Mouse (Mus musculus) fat pad, adult 2 months (tissue): ENCODE data around the gene Ccna1.

Experiments
- DNase-seq: peaks from one replicate; pipeline ENCODE4 v3.0.0-alpha.2; 2011; ENCODE audit warnings: low read depth, low spot score; ENCODE audit errors: extremely low read depth

Ccna1 gene

DNA sequence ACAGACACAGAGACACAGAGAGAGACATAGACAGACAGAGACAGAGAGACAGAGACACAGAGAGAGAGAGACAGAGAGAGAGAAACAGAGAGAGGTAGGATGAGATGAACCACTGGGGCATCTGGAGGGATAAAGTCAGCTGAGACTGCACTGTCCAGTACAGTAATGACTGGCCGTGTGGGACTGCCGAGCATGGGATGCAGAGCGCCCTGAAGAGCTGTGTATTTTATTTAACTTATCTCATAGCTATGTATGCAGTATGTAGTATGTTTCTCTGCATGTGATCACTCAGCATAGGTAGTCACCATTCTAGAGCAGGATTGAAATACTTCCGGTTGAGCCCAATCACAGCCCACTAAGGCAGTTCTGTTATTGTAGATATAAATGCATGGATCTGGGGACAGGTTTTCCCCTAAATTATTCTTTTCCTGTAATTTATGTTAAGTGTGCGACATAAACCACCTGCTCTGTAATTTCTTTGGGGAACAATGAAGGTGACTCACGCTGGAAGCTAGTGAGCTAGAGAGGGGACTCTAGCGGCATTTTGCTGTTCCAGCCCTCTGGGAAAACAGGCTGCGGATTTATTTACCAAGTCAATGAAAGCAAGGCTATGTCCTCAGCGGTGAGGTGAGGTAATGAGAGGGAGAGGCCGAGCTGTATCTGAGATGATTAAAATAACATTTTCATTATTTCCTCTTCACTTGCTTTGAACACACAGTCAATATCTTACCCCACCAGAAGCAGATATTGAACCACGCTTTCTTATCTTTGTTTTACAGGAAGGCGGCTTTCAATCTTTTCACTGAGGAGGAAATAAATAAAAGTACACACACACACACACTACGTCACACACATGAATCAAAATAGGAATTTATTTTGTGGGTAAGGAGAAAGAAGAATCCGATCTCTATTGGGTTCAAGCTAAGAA, 10.7 kb upstream of the Ccna1 start:
- no peak for DNase-seq

- DNase-seq: no peak
Observed at GRCm38 (mm10) chr3:55064396-55064795, 9.1 kb upstream of the Ccna1 start.

- DNase-seq: no peak
Observed at GRCm38 (mm10) chr3:55062653-55063052, 7.4 kb upstream of the Ccna1 start.

GRCm38 (mm10) chr3:55056376-55056775, 1.1 kb upstream of the Ccna1 start:
- DNase-seq: peak; percentile 16

- DNase-seq: no peak
Observed at GRCm38 (mm10) chr3:55055747-55056120, 433 bp upstream of the Ccna1 start.

DNA sequence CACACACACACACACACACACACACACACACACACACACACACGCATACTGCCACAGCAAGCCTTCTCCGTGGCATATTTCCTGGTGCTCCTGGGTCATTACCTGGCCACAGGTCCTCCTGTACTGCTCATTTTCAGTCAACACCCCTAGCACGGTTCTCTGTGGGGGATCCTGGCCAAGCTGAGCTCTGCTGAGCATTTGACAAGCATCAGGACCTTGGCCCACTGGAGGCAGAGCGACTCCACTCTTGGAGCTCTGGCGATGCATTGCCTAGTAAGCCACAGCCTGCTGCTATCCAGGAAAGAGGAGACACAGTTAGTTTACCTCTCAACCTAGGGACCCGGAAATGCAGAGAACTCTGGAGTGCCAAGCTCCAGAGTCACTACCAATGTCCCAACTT, 1.1 kb downstream of the Ccna1 start:
- DNase-seq: no peak

GRCm38 (mm10) chr3:55044601-55045370, 10.5 kb downstream of the Ccna1 start:
- no peak for DNase-seq

GRCm38 (mm10) chr3:55037608-55038007, 17.7 kb downstream of the Ccna1 start:
- no peak for DNase-seq

DNA sequence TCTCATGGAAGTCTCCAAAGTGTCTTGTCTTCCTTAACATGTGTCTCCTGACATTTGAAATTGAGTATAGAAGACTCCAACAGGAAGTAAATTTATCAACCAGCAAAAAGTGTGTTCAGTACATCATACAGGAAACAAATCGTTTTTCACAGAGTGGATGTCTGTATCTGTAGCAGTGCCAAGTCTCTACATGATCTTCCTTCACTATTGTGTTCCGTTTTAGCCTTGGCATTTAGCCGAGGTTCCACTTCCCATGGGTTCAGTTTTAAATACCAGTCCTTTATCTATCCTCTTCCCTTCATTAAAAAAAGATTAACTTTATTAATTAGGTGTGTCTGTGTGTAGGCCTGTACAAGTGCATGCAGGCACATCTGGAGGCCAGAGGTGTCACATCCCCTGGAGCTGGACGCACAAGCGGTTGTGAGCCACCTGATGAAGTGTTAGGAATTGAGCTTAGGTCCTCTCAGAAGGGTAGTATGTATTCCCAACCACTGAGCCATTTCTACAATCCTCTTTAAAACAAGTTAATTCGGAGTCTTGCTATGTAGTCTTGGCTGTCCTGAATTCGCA, 27.9 kb downstream of the Ccna1 start:
- no peak for DNase-seq

DNA sequence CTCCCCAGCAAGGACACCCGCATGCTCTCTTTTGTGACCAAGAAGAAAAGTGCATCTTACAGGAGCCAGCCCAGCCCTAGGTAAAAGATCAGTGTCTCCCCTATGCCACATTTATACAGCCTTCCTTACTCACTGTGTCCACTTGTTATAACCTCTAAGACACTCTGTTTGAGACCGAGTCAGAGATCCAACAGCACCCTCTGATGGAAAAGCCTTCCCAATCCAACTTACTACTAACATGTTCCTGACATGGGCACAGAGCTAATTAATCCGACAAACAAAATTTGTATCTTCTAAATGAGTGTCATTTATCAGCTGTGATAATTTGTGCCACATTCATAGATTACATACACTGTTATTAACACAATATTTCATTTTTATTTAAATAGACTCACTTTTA, 29.8 kb downstream of the Ccna1 start:
- no peak for DNase-seq

GRCm38 (mm10) chr3:55023347-55023746, 32.0 kb downstream of the Ccna1 start:
- DNase-seq: no peak

DNA sequence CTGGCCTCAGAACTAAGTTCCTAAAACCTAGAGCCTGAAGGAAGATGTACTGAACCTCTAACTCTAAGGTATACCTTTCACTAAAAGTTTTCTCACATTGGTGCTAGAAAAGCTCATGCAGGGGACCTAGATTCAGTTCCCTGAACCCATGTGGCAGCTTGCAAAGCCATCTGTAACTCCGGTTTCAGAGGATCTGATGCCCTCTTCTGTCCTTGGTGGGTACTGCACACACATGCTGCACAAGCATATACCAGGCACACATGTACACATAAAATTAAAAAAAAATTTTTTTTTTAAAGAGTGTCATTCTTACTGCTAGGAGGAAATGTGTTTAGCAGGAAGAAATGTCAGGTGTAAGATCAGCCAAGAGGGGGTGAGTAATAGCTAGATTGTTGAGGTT, 33.1 kb downstream of the Ccna1 start:
- DNase-seq: no peak

- DNase-seq: no peak
Observed at GRCm38 (mm10) chr3:55012536-55012935, 42.8 kb downstream of the Ccna1 start.

DNA sequence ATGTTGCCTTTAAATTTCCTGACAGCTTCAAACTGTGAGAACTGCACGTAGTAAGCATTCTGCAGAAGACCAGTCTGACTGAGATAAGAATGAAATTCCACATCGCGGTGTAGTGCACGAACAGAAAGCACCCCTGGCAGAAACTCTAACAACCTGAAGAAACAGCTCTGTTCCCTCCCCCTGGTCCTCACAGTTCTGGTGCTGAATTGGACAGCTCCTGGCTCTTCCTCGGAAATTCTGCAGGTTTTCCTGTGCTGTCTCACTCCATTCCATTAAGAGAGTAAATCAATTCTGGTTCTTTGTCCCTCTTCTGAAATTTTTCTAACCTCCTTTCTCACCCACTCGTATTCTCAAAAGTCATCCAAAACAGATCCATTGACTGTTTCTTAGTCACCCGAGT, 43.6 kb downstream of the Ccna1 start:
- DNase-seq: no peak

DNA sequence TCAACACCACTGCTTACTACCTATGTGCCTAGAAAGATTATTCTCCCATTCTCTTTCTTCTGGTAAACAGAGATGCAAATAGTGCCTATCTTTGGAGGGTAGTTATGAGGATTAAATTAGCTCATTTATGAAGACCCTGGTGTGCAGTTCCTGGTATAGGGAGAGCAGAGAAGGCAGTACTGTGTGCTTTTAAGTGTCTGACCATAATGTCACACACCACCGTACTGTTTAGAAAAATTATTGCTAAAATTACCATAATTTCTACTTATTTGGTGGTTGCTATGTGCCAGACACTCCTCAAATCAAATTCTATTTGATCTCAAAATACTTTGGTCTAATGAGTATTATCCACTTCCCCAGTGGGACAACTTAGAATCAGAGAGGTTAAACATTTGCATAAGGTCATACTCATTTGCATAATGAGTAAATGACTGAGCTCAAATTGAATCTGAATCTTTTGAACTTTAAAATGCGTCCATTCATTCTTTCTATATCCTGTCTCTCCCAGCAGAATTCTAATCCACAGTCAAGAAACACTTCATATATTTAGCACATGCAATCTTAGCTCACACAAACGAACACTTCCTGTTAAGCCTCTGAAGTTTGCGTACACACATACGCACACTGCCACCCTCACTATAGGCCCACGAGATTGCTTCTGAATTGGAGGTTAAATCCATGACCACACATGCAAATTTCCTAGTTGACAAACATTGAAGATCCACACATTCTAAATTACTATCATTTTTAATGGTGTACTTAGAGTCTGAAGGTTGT, 46.1 kb downstream of the Ccna1 start:
- no peak for DNase-seq

DNA sequence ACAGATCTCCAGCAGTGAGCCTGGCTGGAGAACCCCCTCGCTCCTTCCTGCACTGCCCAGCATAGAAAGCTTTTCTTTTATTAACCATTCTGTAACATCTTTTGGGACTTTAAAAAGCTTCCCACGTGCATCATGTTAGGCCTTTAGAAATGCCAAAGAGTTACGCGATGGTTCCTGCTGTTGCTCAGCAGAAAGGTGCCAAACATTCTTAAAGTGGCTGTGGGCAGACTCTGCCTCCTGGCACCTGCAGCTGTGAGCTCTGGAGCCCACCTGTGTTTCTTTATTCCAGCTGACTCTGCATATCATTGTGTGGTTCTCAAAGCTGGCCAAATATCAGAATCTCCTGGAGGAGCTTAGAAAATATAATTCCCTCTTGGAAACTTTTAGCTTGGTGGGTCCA, 51.3 kb downstream of the Ccna1 start:
- no peak for DNase-seq

- DNase-seq: no peak
Observed at GRCm38 (mm10) chr3:55001677-55002076, 53.6 kb downstream of the Ccna1 start.
